Mouse (Mus musculus) hindbrain, embryonic 11.5 days (tissue): Measurements from ENCODE around the gene Mettl3. TPM values are rescaled to one million over a fixed set of nuclear protein-coding genes. Genes with fewer than 3 reads are reported as not detected.
"Not testable (repeated sequence)": the region's sequence is repeated elsewhere in the genome, so short reads cannot be mapped to it uniquely, and the experiment has no call there.

Source experiments
- ATAC-seq: fragments of 200-750 bp; cut with Nextera tagmentation; 2 replicates; pipeline ENCODE4 v1.8.0; 2017; ENCODE audit warnings: mild to moderate bottlenecking, moderate TSS enrichment, moderate library complexity; ENCODE audit not compliant: low FRiP score
- DNase-seq: peaks from one replicate; pipeline ENCODE4 v3.0.0-alpha.2; 2015; ENCODE audit warnings: low spot score
- H3K27ac ChIP-seq: fragments of 300-500 bp; sonication (generic); 2 replicates; pipeline ENCODE4 v1.5.1; 2014; ENCODE audit warnings: mild to moderate bottlenecking, low read depth, low read length
- H3K27me3 ChIP-seq: fragments of 300-500 bp; sonication (generic); 2 replicates; pipeline ENCODE4 v1.6.1; 2014; ENCODE audit warnings: mild to moderate bottlenecking, low read length, moderate library complexity, mixed read lengths; ENCODE audit not compliant: control insufficient read depth, insufficient read depth
- H3K36me3 ChIP-seq: fragments of 300-500 bp; sonication (generic); 2 replicates; pipeline ENCODE4 v1.6.1; 2014; ENCODE audit warnings: mild to moderate bottlenecking, low read length, moderate library complexity, mixed read lengths; ENCODE audit not compliant: control insufficient read depth, insufficient read depth
- H3K4me1 ChIP-seq: fragments of 300-500 bp; sonication (generic); replicated peaks from 2 replicates; pipeline ENCODE4 v1.6.1; 2014; ENCODE audit warnings: low read length, mixed read lengths; ENCODE audit not compliant: control insufficient read depth, insufficient read depth
- H3K4me2 ChIP-seq: fragments of 300-500 bp; sonication (generic); replicated peaks from 2 replicates; pipeline ENCODE4 v1.6.1; 2014; ENCODE audit warnings: mild to moderate bottlenecking, low read depth, low read length
- H3K4me3 ChIP-seq: fragments of 300-500 bp; sonication (generic); 2 replicates; pipeline ENCODE4 v1.5.1; 2014; ENCODE audit warnings: low read depth, low read length
- H3K9ac ChIP-seq: fragments of 300-500 bp; sonication (generic); 2 replicates; pipeline ENCODE4 v1.6.1; 2014; ENCODE audit warnings: low read depth, low read length
- H3K9me3 ChIP-seq: fragments of 300-500 bp; sonication (generic); 2 replicates; pipeline ENCODE4 v1.6.1; 2016; ENCODE audit warnings: low read length; ENCODE audit not compliant: control insufficient read depth
- WGBS: fragments of 180-500 bp; shearing (Covaris S2); extraction: QIAGEN DNeasy Blood & Tissue Kit; methylation state at CpG from one replicate; pipeline ENCODE4 v1.1.7; 2014; 5-methylcytosine and 5-hydroxymethylcytosine counted together
- polyA plus RNA-seq: library from polyadenylated mRNA; unstranded; fragments of >200 nt; fragmentation: Nextera tagmentation; extraction: Ambion mirVana; gene quantifications from 2 replicates; pipeline ENCODE4 v1.2.1, GENCODE M21; 2014

The Mettl3 gene
- polyA plus RNA-seq, 1 experiment from 2014 or later: 48.7 TPM

DNA sequence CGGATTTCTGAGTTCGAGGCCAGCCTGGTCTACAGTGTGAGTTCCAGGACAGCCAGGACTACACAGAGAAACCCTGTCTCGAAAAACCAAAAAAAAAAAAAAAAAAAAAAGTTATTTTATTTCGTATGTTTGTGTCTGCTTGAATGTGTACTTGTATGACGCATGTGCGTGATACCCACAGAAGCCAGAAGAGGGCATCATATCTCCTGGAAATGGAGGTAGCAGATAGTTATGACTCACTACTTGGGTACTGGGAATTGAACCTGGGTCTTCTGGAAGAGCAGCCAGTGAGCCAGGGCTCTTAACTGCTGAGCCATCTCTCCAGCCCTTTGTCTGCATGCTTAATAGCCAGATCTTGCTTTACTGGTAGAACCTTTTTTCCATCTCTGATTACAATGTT lies 5.4 kb upstream of the Mettl3 start:
- H3K9me3 ChIP-seq, H3K4me3 ChIP-seq, H3K9ac ChIP-seq, H3K27me3 ChIP-seq, ATAC-seq, H3K27ac ChIP-seq, H3K4me1 ChIP-seq, DNase-seq, H3K4me2 ChIP-seq: not testable (repeated sequence)
- peaks cover 27% of the 10 kb centered on the region for H3K36me3 ChIP-seq
- 94% methylated on average over 5 of the region's 6 CpGs for WGBS

DNA sequence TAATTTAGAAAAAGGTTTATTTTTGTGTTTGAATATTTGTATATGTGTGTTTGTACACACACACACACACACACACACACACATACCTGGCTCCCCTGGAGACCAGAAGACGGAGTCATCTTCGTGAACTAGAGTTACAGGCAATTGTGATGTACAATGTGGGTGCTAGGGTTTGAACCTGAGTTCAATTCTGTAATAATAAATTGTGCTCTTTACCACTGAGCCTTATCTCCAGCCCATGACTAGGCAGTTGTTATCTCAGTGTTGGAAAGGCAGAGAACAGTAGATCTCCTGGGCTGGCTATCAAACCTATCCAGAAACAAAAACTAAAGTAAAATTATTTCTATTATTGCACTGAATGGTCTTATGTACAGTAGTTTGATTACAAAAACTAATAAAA lies 1.2 kb upstream of the Mettl3 start:
- H3K4me3 ChIP-seq: no peak overlapping the region
- H3K36me3 ChIP-seq: 0 out of 2 replicates have a peak, but pooled peaks cover 2% of the 10 kb centered on the region
- no peak overlapping the region for H3K4me2 ChIP-seq
- no peaks in the 10 kb centered on the region for H3K9me3 ChIP-seq
- H3K9ac ChIP-seq: no peak overlapping the region
- H3K27ac ChIP-seq: no peak overlapping the region
- DNase-seq (no peak), ATAC-seq (no peak)
- H3K4me1 ChIP-seq: no peaks in the 10 kb centered on the region
- WGBS: 93% methylated on average over 2 of the region's 2 CpGs
- no peaks in the 10 kb centered on the region for H3K27me3 ChIP-seq

DNA sequence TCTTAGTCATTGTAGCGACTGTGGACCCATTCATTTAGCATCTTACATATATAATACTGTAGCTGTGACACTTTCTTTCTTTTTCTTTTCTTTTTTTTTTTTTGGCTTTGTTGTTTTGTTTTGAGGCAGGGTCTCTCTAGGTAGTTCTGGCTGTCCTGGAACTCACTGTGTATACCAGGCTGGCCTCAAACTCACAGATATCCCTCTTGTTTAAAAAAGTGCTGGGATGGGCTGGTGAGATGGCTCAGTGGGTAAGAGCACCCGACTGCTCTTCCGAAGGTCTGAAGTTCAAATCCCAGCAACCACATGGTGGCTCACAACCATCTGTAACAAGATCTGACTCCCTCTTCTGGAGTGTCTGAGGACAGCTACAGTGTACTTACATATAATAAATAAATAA lies 1.4 kb downstream of the Mettl3 start:
- H3K9ac ChIP-seq, H3K27ac ChIP-seq, H3K4me2 ChIP-seq, H3K4me3 ChIP-seq, H3K36me3 ChIP-seq, ATAC-seq, DNase-seq, H3K27me3 ChIP-seq, H3K4me1 ChIP-seq, H3K9me3 ChIP-seq: not testable (repeated sequence)
- WGBS: 90% methylated on average over 3 of the region's 3 CpGs

DNA sequence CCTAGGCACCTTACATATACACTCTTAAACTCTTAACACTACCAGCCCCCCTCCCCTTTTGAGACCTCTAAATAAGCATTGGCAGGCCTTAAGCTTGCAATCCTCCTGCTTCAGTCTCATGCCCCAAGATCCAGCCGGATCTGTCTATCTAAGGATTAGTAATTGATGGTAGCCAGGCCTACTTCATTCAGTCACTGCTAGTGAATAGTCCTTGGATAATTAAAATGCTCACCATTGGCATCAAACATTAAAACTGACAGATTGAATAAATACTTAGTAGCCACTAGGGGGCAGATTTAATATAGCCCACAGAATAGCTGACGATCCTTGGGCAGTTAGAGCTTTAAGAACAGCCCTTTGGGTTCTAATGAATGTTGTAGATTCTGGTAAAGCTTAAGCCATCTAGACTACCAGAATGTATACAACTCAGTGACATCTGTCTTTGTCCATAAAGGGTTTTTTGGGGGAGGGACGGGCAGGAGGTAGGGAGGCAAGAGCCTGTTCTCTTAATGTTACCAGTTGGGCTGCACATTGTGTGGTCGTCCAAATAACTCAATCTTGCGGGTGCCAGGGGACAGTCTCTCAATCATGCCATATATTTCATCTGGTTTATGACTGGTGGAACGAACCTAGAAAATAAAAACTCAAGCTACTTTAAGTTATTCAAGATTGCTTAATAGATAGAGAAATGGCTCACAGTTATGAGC lies 9.2 kb downstream of the Mettl3 start:
- DNase-seq: peak; percentile 55
- Histone ChIP-seq H3K4me1 (no peaks in the 10 kb centered on the region), H3K27me3 (no peaks in the 10 kb centered on the region), H3K4me2 (no peak overlapping the region), H3K27ac (no peak overlapping the region), H3K36me3 (peaks cover 6% of the 10 kb centered on the region; the same call in 1 of the 2 replicates), H3K9ac (no peak overlapping the region), H3K4me3 (no peak overlapping the region), H3K9me3 (no peaks in the 10 kb centered on the region)
- peak; percentile 63; the same call in 1 of the 2 replicates for ATAC-seq
- WGBS: 76% methylated on average over 6 of the region's 6 CpGs

DNA sequence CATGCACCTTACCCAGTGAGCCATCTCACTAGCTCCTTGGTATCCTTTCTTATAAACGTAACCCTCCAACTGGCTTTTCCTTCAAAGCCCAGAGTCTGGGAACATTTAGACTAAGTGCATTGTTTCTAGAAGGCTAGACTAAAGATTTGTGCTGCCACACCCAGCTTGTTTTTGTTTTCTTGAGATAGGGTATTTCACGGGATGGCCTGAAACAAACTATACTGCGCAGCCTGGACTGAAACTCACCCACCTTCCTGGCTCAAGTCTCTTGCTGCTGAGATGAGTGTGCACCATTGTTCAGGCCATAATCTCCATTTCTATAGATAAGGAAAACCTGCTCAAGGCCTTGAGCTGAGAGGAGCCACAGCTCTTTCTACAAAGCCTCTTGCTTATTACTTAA lies 20.7 kb downstream of the Mettl3 start:
- no peak overlapping the region for H3K27ac ChIP-seq
- no peaks in the 10 kb centered on the region for H3K27me3 ChIP-seq
- no peak for ATAC-seq
- H3K4me2 ChIP-seq: no peak overlapping the region
- 91% methylated on average over 3 of the region's 3 CpGs for WGBS
- H3K9ac ChIP-seq: no peak overlapping the region
- H3K4me1 ChIP-seq: peaks cover 3% of the 10 kb centered on the region; the same call in 1 of the 2 replicates
- DNase-seq: no peak
- peaks cover 12% of the 10 kb centered on the region for H3K36me3 ChIP-seq
- no peak overlapping the region for H3K4me3 ChIP-seq
- H3K9me3 ChIP-seq: no peaks in the 10 kb centered on the region

DNA sequence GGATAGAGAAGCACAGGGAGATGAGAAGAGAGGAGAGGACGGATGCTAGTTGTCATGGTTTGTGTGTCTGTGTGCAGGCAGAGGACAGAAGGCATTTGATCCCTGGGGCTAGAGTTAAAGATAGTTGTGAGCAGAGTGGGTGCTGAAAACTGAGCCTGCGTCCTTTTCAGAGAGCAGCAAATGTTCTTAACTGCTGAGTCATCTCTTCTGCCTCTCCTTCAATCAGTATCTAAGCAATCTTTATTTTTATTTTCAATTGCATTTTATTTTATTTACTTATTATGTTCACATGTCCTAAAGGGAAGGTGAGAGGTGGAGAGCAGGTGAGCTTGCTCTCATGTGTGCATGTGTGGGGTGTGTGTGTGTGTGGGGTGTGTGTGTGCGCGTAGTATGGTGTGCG lies 21.3 kb downstream of the Mettl3 start:
- no peak for DNase-seq
- over 99% methylated on average over 5 of the region's 5 CpGs for WGBS
- Histone ChIP-seq H3K27me3 (no peaks in the 10 kb centered on the region), H3K27ac (no peak overlapping the region), H3K4me2 (no peak overlapping the region), H3K9ac (no peak overlapping the region), H3K4me3 (no peak overlapping the region), H3K36me3 (peaks cover 12% of the 10 kb centered on the region), H3K4me1 (peaks cover 3% of the 10 kb centered on the region; the same call in 1 of the 2 replicates), H3K9me3 (no peaks in the 10 kb centered on the region)
- ATAC-seq: no peak

DNA sequence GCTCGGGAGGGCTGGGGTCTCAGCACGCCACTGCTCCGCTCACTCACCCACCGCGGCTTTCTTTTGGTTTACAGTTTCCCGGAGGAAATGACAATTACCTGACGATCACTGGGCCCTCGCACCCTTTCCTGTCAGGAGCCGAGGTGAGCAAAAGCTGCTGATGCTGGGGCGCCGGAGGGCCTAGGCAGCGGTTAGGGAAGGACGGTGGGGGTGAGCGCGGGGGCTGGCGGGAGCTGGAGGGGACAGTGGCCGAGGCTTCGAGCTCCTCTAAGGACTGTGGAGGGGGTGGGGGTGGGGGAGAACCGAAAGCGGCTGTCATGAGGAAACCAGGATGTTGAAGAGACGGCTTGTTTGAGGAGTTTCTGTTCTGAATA lies 25.2 kb downstream of the Mettl3 start:
- Histone ChIP-seq H3K27me3 (no peaks in the 10 kb centered on the region), H3K36me3 (no peaks in the 10 kb centered on the region), H3K4me3 (peak overlapping the region; percentile 91), H3K4me2 (peak overlapping the region; percentile 59), H3K27ac (peak overlapping the region; percentile 75), H3K9ac (peak overlapping the region; percentile 86), H3K9me3 (no peaks in the 10 kb centered on the region), H3K4me1 (peaks cover 3% of the 10 kb centered on the region; the same call in 1 of the 2 replicates)
- under 1% methylated on average over 19 of the region's 21 CpGs for WGBS
- DNase-seq (no peak), ATAC-seq (peak; percentile 50; the same call in 1 of the 2 replicates)

DNA sequence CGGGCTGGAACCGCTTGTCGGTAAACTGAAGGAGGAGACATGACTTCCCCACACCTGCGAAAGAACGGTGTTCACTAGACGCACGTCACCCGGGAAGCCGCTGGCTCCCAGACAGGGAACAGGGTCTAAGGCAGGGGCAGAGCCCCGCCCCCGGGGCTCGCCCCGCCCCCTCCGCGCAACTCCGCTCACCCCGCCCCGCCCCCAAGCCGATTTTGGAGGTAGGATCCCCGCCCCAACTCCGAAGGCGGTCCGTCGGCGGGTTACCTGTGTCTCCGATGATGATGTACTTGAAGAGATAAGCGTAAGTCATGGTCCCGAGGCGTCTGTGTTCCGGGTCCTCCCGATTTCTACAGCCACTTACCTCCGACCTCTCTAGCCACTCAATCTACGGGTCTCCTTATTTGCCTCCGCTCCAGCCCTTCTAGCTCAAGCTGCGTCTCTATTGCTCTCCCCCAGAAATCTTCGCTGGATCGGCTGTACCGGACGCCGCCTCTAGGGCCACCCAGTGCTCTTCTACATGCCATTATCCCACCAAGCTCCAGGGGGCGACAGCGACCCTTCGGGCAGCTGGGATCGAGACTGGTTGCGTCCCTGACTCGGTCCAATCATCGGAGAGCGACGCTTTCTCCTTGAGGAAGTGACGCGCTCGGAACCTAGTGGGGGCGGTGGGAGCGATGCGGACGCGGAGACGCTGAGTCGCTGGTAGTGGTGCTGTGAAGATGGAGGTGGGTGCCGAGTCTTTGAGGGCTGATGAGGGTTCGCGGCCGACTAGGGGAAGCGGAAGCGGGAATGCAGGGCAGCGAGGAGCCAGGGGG lies 25.8 kb downstream of the Mettl3 start, which contains the start of the genes Tox4 and Rab2b:
Gene Tox4, plus strand, starts transcription at position 215 of the 815 bp plus-strand sequence.
Gene Rab2b, minus strand, starts transcription at position 614 of the 815 bp plus-strand sequence.
- ATAC-seq (peak; percentile 99), DNase-seq (peak; percentile 99)
- peaks cover 3% of the 10 kb centered on the region; the same call in 1 of the 2 replicates for H3K4me1 ChIP-seq
- no peaks in the 10 kb centered on the region for H3K27me3 ChIP-seq
- peak within 1 kb of the TSS; percentile 59 for H3K4me2 ChIP-seq
- H3K36me3 ChIP-seq: no peaks in the 10 kb centered on the region
- H3K27ac ChIP-seq: peak within 1 kb of the TSS; percentile 77
- no peaks in the 10 kb centered on the region for H3K9me3 ChIP-seq
- H3K4me3 ChIP-seq: peak within 1 kb of the TSS; percentile 91
- under 1% methylated on average over 64 of the region's 66 CpGs for WGBS
- peak within 1 kb of the TSS; percentile 86 for H3K9ac ChIP-seq
